Mouse (Mus musculus) heart, postnatal 0 days (tissue): ENCODE measurements at regions not wholly inside any gene's neighbourhood (a gene's known extent, or its start where the extent isn't known, plus 50 kb on each side); places are given as distances from the start of the nearest gene placed in this dataset.

Experiments
- CTCF ChIP-seq: IDR thresholded peaks from 2 replicates; pipeline ENCODE4 v1.5.1; 2016; ENCODE audit warnings: antibody characterized with exemption, control low read depth, low read depth
- EP300 ChIP-seq: IDR thresholded peaks from 2 replicates; pipeline ENCODE4 v1.6.1; 2016; ENCODE audit warnings: antibody characterized with exemption, low read depth

DNA sequence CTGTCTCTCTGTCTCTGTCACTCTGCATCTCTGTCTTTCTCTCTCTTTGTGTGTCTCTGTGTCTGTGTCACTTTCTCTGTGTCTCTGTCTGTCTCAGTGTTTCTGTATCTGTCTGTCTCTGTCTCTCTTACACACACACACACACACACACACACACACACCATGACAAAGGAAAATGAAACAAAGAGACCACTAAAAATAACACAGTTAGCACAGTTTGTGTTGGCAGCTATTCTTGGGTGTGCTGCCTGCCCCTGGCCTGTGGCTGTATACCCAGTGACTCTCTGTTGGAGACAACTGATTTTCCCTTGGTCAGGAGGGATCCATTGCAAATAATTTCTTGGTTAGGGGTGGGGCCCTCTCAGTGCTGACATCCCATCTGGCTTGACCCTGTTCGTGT, 200.8 kb downstream of the Barhl2 start:
- TF ChIP-seq CTCF (no peak), EP300 (no peak)
